Mouse (Mus musculus): ENCODE results near the gene Gm9964.
"Not testable (repeated sequence)": the region's sequence is repeated elsewhere in the genome, so short reads cannot be mapped to it uniquely, and the experiment has no call there.

The Gm9964 gene

GRCm38 (mm10) chr11:79296856-79297491 is at the start of gene Gm9964:
Gene Gm9964 (minus strand): TSS chr11:79296906.
- in situ Hi-C loops (cut with MboI, MseI), result no loop called here

- in situ Hi-C loops (cut with MboI, MseI), result no loop called here
Observed at GRCm38 (mm10) chr11:79339808-79340781, 43.4 kb upstream of the Gm9964 start.

DNA sequence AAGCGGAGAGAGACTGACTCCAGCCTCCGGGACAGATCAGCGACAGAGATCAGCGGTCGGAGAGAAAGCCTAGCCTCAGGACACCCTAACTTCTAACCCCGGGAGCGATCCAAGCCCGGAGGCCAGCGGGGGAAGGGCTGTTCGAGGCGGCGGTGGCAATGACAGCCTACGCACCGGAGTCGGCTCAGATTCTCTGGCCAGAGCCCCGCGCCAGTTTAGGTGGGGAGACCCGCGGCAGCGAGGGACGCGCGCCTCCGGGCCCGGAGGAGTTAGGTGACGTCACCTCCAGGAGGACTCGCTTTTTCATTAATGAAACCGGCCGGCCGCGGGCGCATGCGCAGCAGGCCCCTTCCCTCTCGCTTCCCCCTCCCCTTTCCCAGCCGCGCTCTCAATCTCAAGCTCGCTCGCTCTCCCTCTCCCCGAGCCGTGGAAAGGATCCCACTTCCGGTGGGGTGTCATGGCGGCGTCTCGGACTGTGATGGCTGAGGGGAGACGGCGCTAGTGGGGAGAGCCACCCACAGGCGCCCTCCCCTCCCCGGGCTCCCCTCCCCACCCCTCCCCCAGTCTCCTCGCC is 42.6 kb upstream of the Gm9964 start, which contains the start of gene Nf1:
Gene Nf1 (plus strand): TSS at position 460 of the 574 bp plus-strand sequence.
- in situ Hi-C loops (cut with MboI, MseI), result no loop called here

GRCm38 (mm10) chr11:79338621-79339020 is 41.9 kb upstream of the Gm9964 start:
- in situ Hi-C loops (cut with MboI, MseI), result no loop called here

GRCm38 (mm10) chr11:79336722-79337267 is 40.1 kb upstream of the Gm9964 start:
- in situ Hi-C loops (cut with MboI, MseI), result no loop called here

DNA sequence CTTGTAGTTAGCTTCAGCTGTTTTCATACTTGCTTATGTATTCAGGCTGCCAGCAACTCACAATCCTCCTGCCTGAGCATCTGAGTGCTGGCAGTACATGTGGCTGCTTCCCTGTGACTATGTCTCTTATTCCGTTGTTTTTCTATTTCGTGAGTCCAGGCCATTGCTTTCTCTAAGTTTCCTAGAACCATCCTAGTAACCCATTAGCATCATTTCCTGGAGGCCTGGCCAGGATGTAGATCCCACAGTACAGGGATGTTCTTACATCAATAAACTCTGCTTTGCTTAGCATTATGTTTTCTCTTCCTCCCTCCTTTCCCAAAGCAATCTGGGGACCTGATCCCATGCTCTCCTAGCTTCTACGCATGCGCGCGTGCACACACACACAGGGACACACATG is 38.4 kb upstream of the Gm9964 start:
- in situ Hi-C loops (cut with MboI, MseI), result no loop called here

GRCm38 (mm10) chr11:79329585-79329984 is 32.9 kb upstream of the Gm9964 start:
- in situ Hi-C loops (cut with MboI, MseI), result no loop called here

DNA sequence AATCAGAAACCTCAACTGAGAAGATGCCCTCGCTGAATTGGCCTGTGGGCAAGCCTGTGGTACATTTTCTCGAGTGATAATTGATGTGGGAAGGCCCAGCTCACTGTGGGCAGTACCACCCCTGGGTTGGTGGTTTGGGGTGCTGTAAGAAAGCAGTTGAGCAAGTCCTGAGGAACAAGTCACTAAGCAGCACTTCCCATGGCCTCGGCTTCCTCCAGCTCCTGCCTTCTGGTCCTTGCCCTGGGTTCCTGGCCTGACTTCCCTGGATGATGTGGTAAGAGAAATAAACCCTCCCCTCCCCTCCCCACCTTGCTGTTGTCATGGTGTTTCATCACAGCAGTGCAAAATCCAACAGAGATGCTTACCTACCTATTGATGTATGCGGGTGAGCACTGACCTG is 31.4 kb upstream of the Gm9964 start:
- in situ Hi-C loops (cut with MboI, MseI), result no loop called here

GRCm38 (mm10) chr11:79327106-79327505 is 30.4 kb upstream of the Gm9964 start:
- in situ Hi-C loops (cut with MboI, MseI), result no loop called here

GRCm38 (mm10) chr11:79325663-79326062 is 29.0 kb upstream of the Gm9964 start:
- in situ Hi-C loops (cut with MboI, MseI), result no loop called here

GRCm38 (mm10) chr11:79323985-79324685 is 27.4 kb upstream of the Gm9964 start:
- in situ Hi-C loops (cut with MboI, MseI), result no loop called here

GRCm38 (mm10) chr11:79319807-79320206 is 23.1 kb upstream of the Gm9964 start:
- in situ Hi-C loops (cut with MboI, MseI), result no loop called here

DNA sequence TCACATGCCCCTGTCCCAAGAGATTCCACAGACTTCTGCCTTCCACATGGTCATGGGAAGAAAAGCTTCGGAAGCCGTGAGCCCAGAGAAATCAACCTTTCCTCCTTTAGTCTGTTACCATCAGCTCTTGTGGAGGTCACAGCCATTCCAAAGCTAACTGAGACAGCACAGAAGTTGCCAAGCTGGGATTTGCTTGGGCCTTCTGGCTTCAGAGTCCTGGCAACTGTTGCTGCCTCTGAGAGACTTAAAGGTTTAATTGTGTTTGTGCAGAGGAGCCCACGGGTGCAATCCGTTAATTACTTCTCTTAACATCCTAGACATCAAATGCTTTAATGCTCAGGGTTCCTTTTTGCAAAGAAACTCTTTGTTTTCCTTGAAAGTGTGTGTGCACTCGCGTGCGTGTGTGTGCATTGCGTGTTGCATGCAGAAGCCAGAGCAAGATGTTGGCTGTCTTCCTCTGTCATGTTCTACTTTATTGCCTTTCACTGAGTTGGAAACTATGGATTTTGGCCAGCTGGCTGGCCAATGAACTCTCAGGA is 20.2 kb upstream of the Gm9964 start:
- in situ Hi-C loops (cut with MboI, MseI), result no loop called here

GRCm38 (mm10) chr11:79310467-79310866 is 13.8 kb upstream of the Gm9964 start:
- in situ Hi-C loops (cut with MboI, MseI), result loop anchor here (5.0 kb wide), 1 partner anchor 92 kb away; no protein-coding TSS in a partner anchor

- in situ Hi-C loops (cut with MboI, MseI), result no loop called here
Observed at GRCm38 (mm10) chr11:79307560-79308200, 11.0 kb upstream of the Gm9964 start.

DNA sequence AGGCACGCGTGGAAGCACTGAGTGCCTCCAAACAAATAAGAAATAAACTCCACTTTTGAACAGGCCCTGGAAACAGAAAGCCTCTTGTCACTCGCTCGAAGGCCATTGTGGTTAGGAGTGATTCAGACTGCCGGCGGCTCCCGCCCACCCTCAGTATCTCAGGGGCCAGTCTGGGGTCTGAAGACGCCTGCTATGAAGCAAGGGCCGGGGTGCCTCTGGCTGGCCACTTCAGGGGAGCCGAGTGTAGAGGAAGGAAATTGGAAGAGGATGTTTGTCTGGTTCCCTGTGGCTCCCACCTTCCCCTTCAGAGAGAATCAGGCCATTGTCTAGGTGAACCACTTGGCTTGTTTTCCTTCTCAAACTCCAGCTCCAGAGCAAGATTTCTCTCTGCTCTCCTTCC is 10.3 kb upstream of the Gm9964 start:
- in situ Hi-C loops (cut with MboI, MseI), result no loop called here

GRCm38 (mm10) chr11:79306510-79306909 is 9.8 kb upstream of the Gm9964 start:
- in situ Hi-C loops (cut with MboI, MseI), result no loop called here

GRCm38 (mm10) chr11:79305697-79306340 is 9.1 kb upstream of the Gm9964 start:
- in situ Hi-C loops (cut with MboI, MseI), result no loop called here

DNA sequence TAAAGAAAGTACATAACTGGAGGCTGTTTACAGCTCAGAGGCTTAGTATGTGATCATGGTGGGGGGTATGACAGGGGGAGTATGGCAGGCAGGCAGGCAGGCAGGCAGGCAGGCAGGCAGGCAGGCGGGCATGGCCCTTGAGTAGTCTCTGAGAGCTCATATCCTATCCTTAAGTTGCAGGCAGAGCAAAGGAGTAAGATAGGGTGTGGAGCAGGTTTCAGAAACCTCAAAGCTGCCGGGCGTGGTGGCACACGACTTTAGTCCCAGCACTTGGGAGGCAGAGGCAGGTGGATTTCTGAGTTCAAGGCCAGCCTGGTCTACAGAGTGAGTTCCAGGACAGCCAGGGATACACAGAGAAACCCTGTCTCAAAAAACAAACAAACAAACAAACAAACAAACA is 7.5 kb upstream of the Gm9964 start:
- in situ Hi-C loops (cut with MboI, MseI), result not testable (repeated sequence)

- in situ Hi-C loops (cut with MboI, MseI), result no loop called here
Observed at GRCm38 (mm10) chr11:79303109-79303508, 6.4 kb upstream of the Gm9964 start.

Measured in T-helper 1 cell (primary cell).